Mouse (Mus musculus) embryonic fibroblast, embryonic 13.5 days (primary cell): Measurements from ENCODE around the gene Akt2. TPM values are rescaled to one million over a fixed set of nuclear protein-coding genes. Genes with fewer than 3 reads are reported as not detected.

Experiments used
- H3K27ac ChIP-seq: 2 replicates; pipeline ENCODE4 v1.5.1; 2012; ENCODE audit warnings: low read length, control low read depth, inconsistent platforms; ENCODE audit not compliant: insufficient read depth
- H3K4me1 ChIP-seq: 2 replicates; pipeline ENCODE4 v1.6.1; 2011; ENCODE audit warnings: low read length; ENCODE audit not compliant: control insufficient read depth, insufficient read depth
- H3K4me3 ChIP-seq: 2 replicates; pipeline ENCODE4 v1.5.1; 2011; ENCODE audit warnings: mild to moderate bottlenecking, control low read depth, low read length; ENCODE audit not compliant: insufficient read depth
- CTCF ChIP-seq: IDR thresholded peaks from 2 replicates; pipeline ENCODE4 v1.5.1; 2011; ENCODE audit warnings: mild to moderate bottlenecking, control low read depth, low read length, moderate library complexity, borderline replicate concordance; ENCODE audit not compliant: insufficient read depth
- POLR2A ChIP-seq: IDR thresholded peaks from 2 replicates; pipeline ENCODE4 v1.6.1; 2011; ENCODE audit warnings: low read depth, mild to moderate bottlenecking, control low read depth, low read length, moderate library complexity
- polyA plus RNA-seq: library from polyadenylated mRNA; stranded (reverse); fragments of >200 nt; gene quantifications from 2 replicates; pipeline ENCODE4 v1.2.4, GENCODE M21; 2011; ENCODE audit warnings: low read depth; ENCODE audit not compliant: missing spikeins, insufficient read length

The Akt2 gene
- polyA plus RNA-seq, 1 experiment, result 98.2 TPM

DNA sequence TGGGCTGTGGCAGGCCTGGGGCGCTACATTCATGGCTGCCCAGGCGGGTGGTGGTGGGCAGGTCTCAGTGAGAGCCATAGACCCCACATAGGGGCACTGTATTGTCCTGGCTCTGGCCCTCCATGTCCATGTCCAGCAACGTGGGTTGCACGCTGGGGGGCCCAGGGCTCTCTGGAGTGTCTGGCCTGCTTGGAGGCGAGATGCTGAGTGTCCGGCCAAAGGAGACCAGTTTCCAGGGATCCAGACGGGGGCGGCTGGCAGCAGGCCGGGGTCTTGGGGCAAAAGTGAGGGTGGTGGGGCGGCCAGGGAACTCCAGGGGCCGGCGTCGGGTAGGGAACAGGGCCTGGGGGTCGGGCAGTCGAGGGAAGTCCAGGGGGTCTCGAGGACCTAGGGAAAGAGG is 65.2 kb downstream of the Akt2 start:
- Histone ChIP-seq H3K4me1 (no peaks in the 10 kb centered on the region), H3K27ac (no peak overlapping the region), H3K4me3 (no peak overlapping the region)
- TF ChIP-seq POLR2A (no peak), CTCF (no peak)

GRCm38 (mm10) chr7:27657824-27658395 is 66.6 kb downstream of the Akt2 start:
- Histone ChIP-seq H3K27ac (no peak overlapping the region), H3K4me1 (no peaks in the 10 kb centered on the region), H3K4me3 (no peak overlapping the region)
- no peak for TF ChIP-seq POLR2A
- no peak for TF ChIP-seq CTCF

GRCm38 (mm10) chr7:27658712-27659663 is 67.6 kb downstream of the Akt2 start:
- no peak for TF ChIP-seq CTCF
- TF ChIP-seq POLR2A, result no peak
- Histone ChIP-seq H3K27ac (no peak overlapping the region), H3K4me3 (no peak overlapping the region), H3K4me1 (no peaks in the 10 kb centered on the region)

- no peaks in the 10 kb centered on the region for H3K4me1 ChIP-seq
- no peak for TF ChIP-seq POLR2A
- no peak for TF ChIP-seq CTCF
- H3K4me3 ChIP-seq, result no peak overlapping the region
- no peak overlapping the region for H3K27ac ChIP-seq
These were observed 70.7 kb downstream of the Akt2 start for GRCm38 (mm10) chr7:27662038-27662437.

- Histone ChIP-seq H3K4me3 (peak overlapping the region; percentile 57), H3K4me1 (peaks cover 5% of the 10 kb centered on the region; the same call in 1 of the 2 replicates), H3K27ac (no peak overlapping the region)
- no peak for TF ChIP-seq CTCF
- TF ChIP-seq POLR2A, result no peak
These were observed 81.8 kb downstream of the Akt2 start for GRCm38 (mm10) chr7:27673064-27673574.

GRCm38 (mm10) chr7:27673575-27674131 is 82.3 kb downstream of the Akt2 start:
- Histone ChIP-seq H3K4me3 (peak overlapping the region; percentile 57), H3K27ac (no peak overlapping the region), H3K4me1 (peaks cover 5% of the 10 kb centered on the region; the same call in 1 of the 2 replicates)
- no peak for TF ChIP-seq CTCF
- TF ChIP-seq POLR2A, result no peak; the same call in 1 of the 2 replicates

GRCm38 (mm10) chr7:27674195-27674521 is 82.8 kb downstream of the Akt2 start:
- no peak for TF ChIP-seq CTCF
- no peak for TF ChIP-seq POLR2A
- peak overlapping the region; percentile 57 for H3K4me3 ChIP-seq
- no peak overlapping the region for H3K27ac ChIP-seq
- H3K4me1 ChIP-seq, result peaks cover 5% of the 10 kb centered on the region; the same call in 1 of the 2 replicates

GRCm38 (mm10) chr7:27674522-27675221 is 83.3 kb downstream of the Akt2 start, which contains the start of gene Map3k10:
Gene Map3k10, minus strand, starts transcription at chr7:27674598.
- TF ChIP-seq POLR2A (peak; percentile 65), CTCF (no peak)
- H3K4me1 ChIP-seq, result peaks cover 5% of the 10 kb centered on the region; the same call in 1 of the 2 replicates

DNA sequence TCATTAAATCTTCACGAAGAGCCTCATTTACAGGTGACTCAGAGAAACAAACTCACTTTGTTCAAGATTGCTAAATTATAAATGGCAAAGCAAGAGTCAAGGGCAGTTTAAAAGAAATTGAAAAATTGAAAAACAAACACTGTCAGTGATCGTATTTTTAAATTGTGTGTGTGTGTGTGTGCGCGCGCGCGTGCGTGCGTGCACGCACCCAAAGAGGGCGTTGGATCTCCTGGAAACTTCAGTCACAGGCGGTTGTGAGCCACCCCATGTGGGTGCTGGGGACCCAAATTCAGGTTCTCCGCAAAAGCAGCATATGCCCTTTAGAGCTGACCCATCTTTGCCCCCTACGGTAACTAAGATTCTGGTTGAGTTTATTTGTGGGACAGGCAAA is 83.9 kb downstream of the Akt2 start:
- H3K4me3 ChIP-seq, result no peak overlapping the region
- TF ChIP-seq CTCF (no peak), POLR2A (no peak)
- no peak overlapping the region for H3K27ac ChIP-seq
- peaks cover 5% of the 10 kb centered on the region; the same call in 1 of the 2 replicates for H3K4me1 ChIP-seq

More at GRCm38 (mm10) chr7:27674522-27675221, 83.3 kb downstream of the Akt2 start, which contains the start of gene Map3k10:
- H3K27ac ChIP-seq, result peak within 1 kb of the TSS; percentile 76
- H3K4me3 ChIP-seq, result peak within 1 kb of the TSS; percentile 57
